Mouse (Mus musculus) megakaryocyte, embryonic 14.5 days (primary cell): ENCODE results near the gene Rapgef4. TPM values are rescaled to one million over a fixed set of nuclear protein-coding genes. Genes with fewer than 3 reads are reported as not detected.

Experiments used
- H3K27me3 ChIP-seq: replicated peaks from 2 replicates; pipeline ENCODE3; 2012; ENCODE audit warnings: inconsistent platforms
- H3K36me3 ChIP-seq: replicated peaks from 2 replicates; pipeline ENCODE3; 2012; ENCODE audit warnings: low read length, inconsistent platforms, mixed read lengths
- H3K4me1 ChIP-seq: 2 replicates; pipeline ENCODE4 v1.6.1; 2012; ENCODE audit warnings: inconsistent platforms
- H3K4me3 ChIP-seq: replicated peaks from 2 replicates; pipeline ENCODE3; 2012; ENCODE audit warnings: moderate library complexity, mild to moderate bottlenecking, inconsistent platforms
- H3K9me3 ChIP-seq: 2 replicates; pipeline ENCODE4 v1.6.1; 2012; ENCODE audit warnings: inconsistent platforms
- FLI1 ChIP-seq: IDR thresholded peaks from 2 replicates; pipeline ENCODE4 v1.6.1; 2012; ENCODE audit warnings: low read length, inconsistent platforms, mixed read lengths
- GATA1 ChIP-seq: IDR thresholded peaks from 3 replicates; pipeline ENCODE4 v1.6.1; 2012; ENCODE audit warnings: mixed read lengths, low read length, inconsistent platforms, borderline replicate concordance
- polyA plus RNA-seq: library from polyadenylated mRNA; stranded (reverse); fragments of >175 nt; gene quantifications from 2 replicates; pipeline ENCODE4 v1.2.3, GENCODE M21; 2012; ENCODE audit warnings: low replicate concordance; ENCODE audit not compliant: insufficient read depth

Gene Rapgef4
- polyA plus RNA-seq, 1 experiment = not detected

GRCm38 (mm10) chr2:72165136-72165854 lies 184.3 kb downstream of the Rapgef4 start:
- no peak overlapping the region for H3K4me3 ChIP-seq
- no peaks in the 10 kb centered on the region for H3K27me3 ChIP-seq
- TF ChIP-seq GATA1 (no peak), FLI1 (no peak)
- H3K9me3 ChIP-seq = no peaks in the 10 kb centered on the region
- peaks cover 25% of the 10 kb centered on the region for H3K4me1 ChIP-seq
- no peaks in the 10 kb centered on the region for H3K36me3 ChIP-seq

- no peaks in the 10 kb centered on the region for H3K9me3 ChIP-seq
- H3K36me3 ChIP-seq = no peaks in the 10 kb centered on the region
- no peak for TF ChIP-seq GATA1
- no peak for TF ChIP-seq FLI1
- peak overlapping the region; percentile 48 for H3K4me3 ChIP-seq
- H3K27me3 ChIP-seq = no peaks in the 10 kb centered on the region
- peaks cover 46% of the 10 kb centered on the region for H3K4me1 ChIP-seq
Observed at GRCm38 (mm10) chr2:72169451-72170100, 188.5 kb downstream of the Rapgef4 start.

- Histone ChIP-seq H3K36me3 (no peaks in the 10 kb centered on the region), H3K9me3 (no peaks in the 10 kb centered on the region), H3K4me3 (peak overlapping the region; percentile 84)
Observed at GRCm38 (mm10) chr2:72170546-72170945, 189.5 kb downstream of the Rapgef4 start.

GRCm38 (mm10) chr2:72171204-72171603 lies 190.2 kb downstream of the Rapgef4 start:
- H3K4me1 ChIP-seq = peaks cover 50% of the 10 kb centered on the region
- no peak for TF ChIP-seq FLI1
- no peak for TF ChIP-seq GATA1

More at GRCm38 (mm10) chr2:72170546-72170945, 189.5 kb downstream of the Rapgef4 start:
- peaks cover 46% of the 10 kb centered on the region for H3K4me1 ChIP-seq
- no peaks in the 10 kb centered on the region for H3K27me3 ChIP-seq
- TF ChIP-seq FLI1 (no peak), GATA1 (no peak)

GRCm38 (mm10) chr2:72173010-72173409 lies 192.0 kb downstream of the Rapgef4 start:
- Histone ChIP-seq H3K4me1 (peaks cover 60% of the 10 kb centered on the region), H3K27me3 (no peaks in the 10 kb centered on the region), H3K36me3 (no peaks in the 10 kb centered on the region), H3K9me3 (no peaks in the 10 kb centered on the region), H3K4me3 (no peak overlapping the region)
- TF ChIP-seq FLI1 (no peak), GATA1 (no peak)

More at GRCm38 (mm10) chr2:72171204-72171603, 190.2 kb downstream of the Rapgef4 start:
- Histone ChIP-seq H3K36me3 (no peaks in the 10 kb centered on the region), H3K4me3 (peak overlapping the region; percentile 84), H3K27me3 (no peaks in the 10 kb centered on the region), H3K9me3 (no peaks in the 10 kb centered on the region)

GRCm38 (mm10) chr2:72173844-72174243 lies 192.8 kb downstream of the Rapgef4 start:
- Histone ChIP-seq H3K9me3 (no peaks in the 10 kb centered on the region), H3K4me3 (no peak overlapping the region), H3K27me3 (no peaks in the 10 kb centered on the region), H3K4me1 (peaks cover 63% of the 10 kb centered on the region), H3K36me3 (no peaks in the 10 kb centered on the region)
- no peak for TF ChIP-seq FLI1
- no peak for TF ChIP-seq GATA1

- Histone ChIP-seq H3K4me1 (peaks cover 46% of the 10 kb centered on the region), H3K27me3 (peaks cover 5% of the 10 kb centered on the region), H3K4me3 (no peak overlapping the region), H3K36me3 (no peaks in the 10 kb centered on the region), H3K9me3 (no peaks in the 10 kb centered on the region)
- TF ChIP-seq FLI1 (no peak), GATA1 (no peak)
Observed at GRCm38 (mm10) chr2:72175536-72175935, 194.5 kb downstream of the Rapgef4 start.

- Histone ChIP-seq H3K36me3 (no peaks in the 10 kb centered on the region), H3K4me1 (peaks cover 45% of the 10 kb centered on the region), H3K27me3 (peaks cover 5% of the 10 kb centered on the region), H3K9me3 (no peaks in the 10 kb centered on the region), H3K4me3 (no peak overlapping the region)
- TF ChIP-seq FLI1 = no peak
- no peak for TF ChIP-seq GATA1
Observed at GRCm38 (mm10) chr2:72175971-72176370, 194.9 kb downstream of the Rapgef4 start.

- Histone ChIP-seq H3K27me3 (peaks cover 12% of the 10 kb centered on the region), H3K4me1 (peaks cover 41% of the 10 kb centered on the region), H3K9me3 (no peaks in the 10 kb centered on the region), H3K4me3 (no peak overlapping the region), H3K36me3 (no peaks in the 10 kb centered on the region)
- TF ChIP-seq FLI1 = no peak
Observed at GRCm38 (mm10) chr2:72177214-72178023, 196.4 kb downstream of the Rapgef4 start.

GRCm38 (mm10) chr2:72178025-72178424 lies 197.0 kb downstream of the Rapgef4 start:
- no peak for TF ChIP-seq FLI1
- no peak for TF ChIP-seq GATA1

More at GRCm38 (mm10) chr2:72178025-72178424, 197.0 kb downstream of the Rapgef4 start:
- H3K4me1 ChIP-seq = peaks cover 38% of the 10 kb centered on the region
- no peaks in the 10 kb centered on the region for H3K36me3 ChIP-seq
- H3K27me3 ChIP-seq = peaks cover 12% of the 10 kb centered on the region
- H3K9me3 ChIP-seq = no peaks in the 10 kb centered on the region
- peak overlapping the region; percentile 62 for H3K4me3 ChIP-seq
